Mouse (Mus musculus) neutrophil, adult 5-6 weeks (primary cell): Measurements from ENCODE around the gene Cxcr5. TPM values are rescaled to one million over a fixed set of nuclear protein-coding genes. Genes with fewer than 3 reads are reported as not detected.

ENCODE experiments used
- ATAC-seq: fragments of 151-379, 151-347 bp; 2 replicates; pipeline ENCODE4 v1.8.0; 2017; ENCODE audit warnings: mild to moderate bottlenecking, moderate TSS enrichment; ENCODE audit not compliant: insufficient number of reproducible peaks, poor library complexity, low FRiP score, severe bottlenecking; ENCODE audit errors: extremely low read depth
- total RNA-seq: library from RNA; stranded (forward); fragments of 200-1000 nt; gene quantifications from 2 replicates; pipeline ENCODE4 v1.2.3, GENCODE M21; 2017

Cxcr5 gene
- total RNA-seq, 1 experiment from 2014 or later = 207 TPM

GRCm38 (mm10) chr9:44513610-44514009 lies 48.1 kb downstream of the Cxcr5 start:
- no peak for ATAC-seq

- no peak for ATAC-seq
These were observed 48.6 kb downstream of the Cxcr5 start for GRCm38 (mm10) chr9:44513121-44513520.

- ATAC-seq = no peak
These were observed 49.0 kb downstream of the Cxcr5 start for GRCm38 (mm10) chr9:44512717-44513003.

GRCm38 (mm10) chr9:44511935-44512716 lies 49.6 kb downstream of the Cxcr5 start:
- peak; percentile 10; the same call in 1 of the 2 replicates for ATAC-seq

GRCm38 (mm10) chr9:44510872-44511601 lies 50.6 kb downstream of the Cxcr5 start:
- no peak for ATAC-seq

GRCm38 (mm10) chr9:44510355-44510871 lies 51.3 kb downstream of the Cxcr5 start:
- no peak for ATAC-seq

- peak; percentile 52 for ATAC-seq
These were observed 52.0 kb downstream of the Cxcr5 start for GRCm38 (mm10) chr9:44509487-44510354.

- ATAC-seq = no peak
These were observed 52.8 kb downstream of the Cxcr5 start for GRCm38 (mm10) chr9:44508721-44509486.

- no peak for ATAC-seq
These were observed 53.5 kb downstream of the Cxcr5 start for GRCm38 (mm10) chr9:44508124-44508619.

- no peak for ATAC-seq
These were observed 54.3 kb downstream of the Cxcr5 start for GRCm38 (mm10) chr9:44507345-44507744.

GRCm38 (mm10) chr9:44506566-44506965 lies 55.1 kb downstream of the Cxcr5 start:
- no peak for ATAC-seq

- ATAC-seq = no peak
These were observed 55.7 kb downstream of the Cxcr5 start for GRCm38 (mm10) chr9:44505824-44506467.

- no peak for ATAC-seq
These were observed 56.5 kb downstream of the Cxcr5 start for GRCm38 (mm10) chr9:44504893-44505823.

GRCm38 (mm10) chr9:44502006-44502405 lies 59.7 kb downstream of the Cxcr5 start:
- peak; percentile 62 for ATAC-seq

- ATAC-seq = no peak
These were observed 60.3 kb downstream of the Cxcr5 start for GRCm38 (mm10) chr9:44501206-44501879.

GRCm38 (mm10) chr9:44500638-44501175 lies 61.0 kb downstream of the Cxcr5 start:
- ATAC-seq = no peak
